Mouse (Mus musculus) kidney, postnatal 0 days (tissue): ENCODE measurements around the gene Ednrb. TPM values are rescaled to one million over a fixed set of nuclear protein-coding genes. Genes with fewer than 3 reads are reported as not detected.

ENCODE experiments used
- ATAC-seq: fragments of 200-750 bp; cut with Nextera tagmentation; replicated peaks from 2 replicates; pipeline ENCODE4 v1.8.0; 2017; ENCODE audit warnings: low read depth, moderate number of reproducible peaks, moderate TSS enrichment, moderate library complexity; ENCODE audit not compliant: low FRiP score
- DNase-seq: peaks from one replicate; pipeline ENCODE4 v3.0.0-alpha.2; 2016; ENCODE audit warnings: low spot score
- H3K27ac ChIP-seq: fragments of 300-500 bp; sonication (generic); 2 replicates; pipeline ENCODE4 v1.5.1; 2014; ENCODE audit warnings: mild to moderate bottlenecking
- H3K27me3 ChIP-seq: fragments of 300-500 bp; sonication (generic); 2 replicates; pipeline ENCODE4 v1.6.1; 2014; ENCODE audit warnings: low read length, mixed read lengths; ENCODE audit not compliant: insufficient read depth
- H3K36me3 ChIP-seq: fragments of 300-500 bp; sonication (generic); 2 replicates; pipeline ENCODE4 v1.6.1; 2014; ENCODE audit warnings: low read length, mixed read lengths; ENCODE audit not compliant: insufficient read depth
- H3K4me1 ChIP-seq: fragments of 300-500 bp; sonication (generic); replicated peaks from 2 replicates; pipeline ENCODE4 v1.6.1; 2014; ENCODE audit warnings: antibody characterized with exemption, low read length, mixed read lengths; ENCODE audit not compliant: insufficient read depth
- H3K4me2 ChIP-seq: fragments of 300-500 bp; sonication (generic); 2 replicates; pipeline ENCODE4 v1.6.1; 2014; ENCODE audit warnings: mild to moderate bottlenecking, low read length, moderate library complexity, mixed read lengths
- H3K4me3 ChIP-seq: fragments of 300-500 bp; sonication (generic); replicated peaks from 2 replicates; pipeline ENCODE4 v1.5.1; 2014; ENCODE audit warnings: low read depth, low read length
- H3K9ac ChIP-seq: fragments of 300-500 bp; sonication (generic); 2 replicates; pipeline ENCODE4 v1.6.1; 2014; ENCODE audit warnings: low read depth, low read length
- H3K9me3 ChIP-seq: fragments of 300-500 bp; sonication (generic); replicated peaks from 2 replicates; pipeline ENCODE4 v1.6.1; 2016; ENCODE audit warnings: low read length, inconsistent platforms, mixed read lengths
- CTCF ChIP-seq: IDR thresholded peaks from 2 replicates; pipeline ENCODE4 v1.5.1; 2016; ENCODE audit warnings: antibody characterized with exemption, low read depth, mild to moderate bottlenecking, moderate library complexity
- WGBS: fragments of 180-500 bp; shearing (Covaris S2); extraction: QIAGEN DNeasy Blood & Tissue Kit; methylation state at CpG from one replicate; pipeline ENCODE4 v1.1.7; 2014; 5-methylcytosine and 5-hydroxymethylcytosine counted together
- polyA plus RNA-seq: library from polyadenylated mRNA; unstranded; fragments of >200 nt; fragmentation: Nextera tagmentation; extraction: Ambion mirVana; gene quantifications from 2 replicates; pipeline ENCODE4 v1.2.1, GENCODE M21; 2015

Ednrb gene
- polyA plus RNA-seq, 1 experiment from 2014 or later: 70.3 TPM

DNA sequence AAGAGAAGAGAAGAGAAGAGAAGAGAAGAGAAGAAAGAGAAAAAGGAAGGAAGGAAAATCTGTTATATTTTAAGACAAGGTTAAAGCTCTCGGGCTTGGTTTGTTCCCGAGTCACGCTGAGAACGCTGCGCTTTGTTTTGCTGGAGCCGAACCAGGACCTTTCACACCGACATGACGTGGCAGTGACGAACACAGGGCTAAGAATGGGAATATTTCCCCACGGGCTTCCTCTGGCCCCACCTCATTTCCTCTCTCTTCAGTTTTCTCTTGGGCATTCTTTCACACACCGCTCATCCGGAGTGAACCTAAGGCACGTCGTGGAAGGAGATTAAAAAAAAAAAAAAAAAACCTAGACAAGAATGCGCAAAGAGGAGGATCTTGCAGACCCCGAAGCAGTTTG, 28.7 kb downstream of the Ednrb start:
- 55% methylated on average over 16 of the region's 16 CpGs for WGBS
- H3K9me3 ChIP-seq: no peaks in the 10 kb centered on the region
- no peak for ATAC-seq
- peak; percentile 54 for DNase-seq
- no peak overlapping the region for H3K9ac ChIP-seq
- H3K27me3 ChIP-seq: no peaks in the 10 kb centered on the region
- H3K4me1 ChIP-seq: no peaks in the 10 kb centered on the region
- no peaks in the 10 kb centered on the region for H3K36me3 ChIP-seq
- no peak for TF ChIP-seq CTCF
- no peak overlapping the region for H3K4me3 ChIP-seq
- no peak overlapping the region for H3K4me2 ChIP-seq
- 0 out of 2 replicates have a peak overlapping the region, but pooled peaks have one; percentile 43 for H3K27ac ChIP-seq

DNA sequence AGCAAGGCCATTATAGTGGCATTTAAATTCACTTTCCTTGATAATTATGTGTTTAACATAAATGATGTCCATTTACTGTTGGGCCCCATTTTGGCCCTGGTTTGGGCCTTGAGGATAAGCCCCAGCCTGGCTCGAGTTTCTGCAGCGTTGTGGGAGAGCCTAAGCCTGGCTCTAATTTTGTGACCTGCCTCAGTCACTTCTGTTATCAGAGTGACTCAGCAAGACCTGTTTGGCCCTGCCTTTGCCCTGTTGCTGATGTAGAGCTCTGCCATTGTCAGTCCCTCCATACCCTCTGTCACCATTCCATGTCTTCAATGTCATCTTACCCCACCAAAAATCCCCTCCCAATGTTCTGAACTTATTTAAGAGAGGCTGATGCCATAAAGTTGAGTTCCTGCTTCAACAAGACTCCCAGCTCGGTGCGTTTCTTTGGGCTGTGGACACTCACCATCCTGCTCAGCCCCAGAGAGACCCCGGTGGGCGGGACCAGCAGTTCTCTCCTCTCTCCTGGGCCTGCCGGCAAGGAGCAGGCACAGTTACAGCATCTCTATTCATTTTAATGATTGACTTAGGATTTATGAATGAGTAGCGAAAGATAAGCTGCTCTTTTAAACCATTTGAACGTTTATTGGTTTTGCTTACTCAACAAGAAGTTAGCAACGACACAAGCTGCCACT, 30.0 kb downstream of the Ednrb start:
- ATAC-seq: no peak
- no peak for TF ChIP-seq CTCF

GRCm38 (mm10) chr14:103813246-103813645, 31.0 kb downstream of the Ednrb start:
- DNase-seq (no peak), ATAC-seq (no peak)
- TF ChIP-seq CTCF: no peak
- Histone ChIP-seq H3K4me3 (no peak overlapping the region), H3K9ac (no peak overlapping the region), H3K4me2 (no peak overlapping the region), H3K27me3 (no peaks in the 10 kb centered on the region), H3K36me3 (no peaks in the 10 kb centered on the region), H3K9me3 (no peaks in the 10 kb centered on the region), H3K4me1 (no peaks in the 10 kb centered on the region), H3K27ac (no peak overlapping the region)
- WGBS: 57% methylated on average over 3 of the region's 3 CpGs

More for the DNA sequence above, 30.0 kb downstream of the Ednrb start:
- Histone ChIP-seq H3K4me2 (no peak overlapping the region), H3K4me1 (no peaks in the 10 kb centered on the region), H3K9ac (no peak overlapping the region), H3K9me3 (no peaks in the 10 kb centered on the region), H3K4me3 (no peak overlapping the region), H3K27me3 (no peaks in the 10 kb centered on the region), H3K27ac (no peak overlapping the region), H3K36me3 (no peaks in the 10 kb centered on the region)
- no peak for DNase-seq
- WGBS: 58% methylated on average over 10 of the region's 10 CpGs

GRCm38 (mm10) chr14:103811291-103811690, 32.9 kb downstream of the Ednrb start:
- Histone ChIP-seq H3K27ac (no peak overlapping the region), H3K9ac (no peak overlapping the region), H3K27me3 (no peaks in the 10 kb centered on the region), H3K4me1 (no peaks in the 10 kb centered on the region), H3K9me3 (no peaks in the 10 kb centered on the region), H3K4me2 (no peak overlapping the region), H3K36me3 (no peaks in the 10 kb centered on the region), H3K4me3 (no peak overlapping the region)
- 89% methylated on average over 7 of the region's 7 CpGs for WGBS
- no peak for DNase-seq
- no peak for TF ChIP-seq CTCF
- no peak for ATAC-seq

DNA sequence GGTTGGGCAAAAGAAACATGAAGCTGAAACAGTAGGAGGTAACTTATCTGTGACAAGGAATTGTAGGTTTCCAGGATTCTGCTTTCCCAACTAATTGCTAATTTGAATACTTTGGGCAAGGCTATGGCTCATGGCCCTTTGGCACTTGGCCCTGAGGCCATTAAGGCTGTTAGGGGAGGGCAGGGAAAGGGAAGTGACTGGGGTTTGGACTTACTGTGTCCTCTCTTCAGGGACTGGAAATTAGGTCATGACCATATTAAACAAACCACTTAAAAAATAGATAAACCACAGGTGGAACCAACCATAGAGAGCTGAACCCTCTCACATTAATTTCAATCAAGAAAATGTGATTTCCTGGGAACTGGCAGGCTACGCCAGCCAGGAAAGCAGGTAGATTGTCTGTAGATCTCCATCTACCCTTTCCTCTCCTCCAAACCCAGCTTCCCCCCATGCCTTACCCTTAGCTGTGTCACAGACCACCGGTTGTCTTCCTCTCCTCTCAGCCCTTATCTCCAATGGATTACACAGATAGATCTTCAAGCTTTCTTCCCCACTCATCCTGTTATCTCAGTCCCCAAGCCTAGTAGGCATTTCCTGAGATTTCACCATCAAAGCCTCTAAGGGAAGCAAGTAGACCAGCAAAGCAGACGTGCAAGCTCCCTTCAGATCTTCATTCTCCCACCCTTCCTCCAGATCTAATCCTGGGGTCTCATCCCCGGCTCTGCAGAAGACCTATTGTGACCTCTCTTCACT, 40.1 kb downstream of the Ednrb start:
- WGBS: 84% methylated on average over 4 of the region's 4 CpGs
- no peak for TF ChIP-seq CTCF
- no peaks in the 10 kb centered on the region for H3K4me1 ChIP-seq
- no peak overlapping the region for H3K27ac ChIP-seq
- no peak overlapping the region for H3K4me2 ChIP-seq
- H3K4me3 ChIP-seq: no peak overlapping the region
- no peak overlapping the region for H3K9ac ChIP-seq
- no peak for DNase-seq
- no peak for ATAC-seq
- no peaks in the 10 kb centered on the region for H3K27me3 ChIP-seq
- H3K9me3 ChIP-seq: no peaks in the 10 kb centered on the region
- H3K36me3 ChIP-seq: no peaks in the 10 kb centered on the region

- H3K4me1 ChIP-seq: no peaks in the 10 kb centered on the region
- no peak overlapping the region for H3K9ac ChIP-seq
- H3K36me3 ChIP-seq: no peaks in the 10 kb centered on the region
- no peak overlapping the region for H3K27ac ChIP-seq
- no peaks in the 10 kb centered on the region for H3K9me3 ChIP-seq
- 73% methylated on average over 3 of the region's 3 CpGs for WGBS
- no peak for DNase-seq
- no peak for TF ChIP-seq CTCF
- H3K4me3 ChIP-seq: no peak overlapping the region
- H3K27me3 ChIP-seq: no peaks in the 10 kb centered on the region
- no peak overlapping the region for H3K4me2 ChIP-seq
- no peak for ATAC-seq
Observed at GRCm38 (mm10) chr14:103797123-103797522, 47.1 kb downstream of the Ednrb start.
